Mouse (Mus musculus) layer of hippocampus, postnatal 25 days (tissue): Measurements from ENCODE around the gene Nradd. TPM values are rescaled to one million over a fixed set of nuclear protein-coding genes. Genes with fewer than 3 reads are reported as not detected.

Experiments
- DNase-seq, 2 experiments: peaks; one replicate each; pipeline ENCODE4 v3.0.0; 2022; ENCODE audit warnings: mixed read lengths in 2 of 2, low spot score in 1 of 2; ENCODE audit errors: extremely low spot score in 1 of 2
- microRNA-seq, 2 experiments: library from miRNA; unstranded; fragments of <30 nt; microRNA quantifications; one replicate each; pipeline ENCODE4 v1.2.0; 2021
- total RNA-seq, 2 experiments: library from RNA; stranded (reverse); gene quantifications; 2 replicates each; pipeline ENCODE4 v1.2.3; 2021

Nradd gene
- total RNA-seq, 2 experiments from 2014 or later = 1.6 to 1.9 TPM

DNA sequence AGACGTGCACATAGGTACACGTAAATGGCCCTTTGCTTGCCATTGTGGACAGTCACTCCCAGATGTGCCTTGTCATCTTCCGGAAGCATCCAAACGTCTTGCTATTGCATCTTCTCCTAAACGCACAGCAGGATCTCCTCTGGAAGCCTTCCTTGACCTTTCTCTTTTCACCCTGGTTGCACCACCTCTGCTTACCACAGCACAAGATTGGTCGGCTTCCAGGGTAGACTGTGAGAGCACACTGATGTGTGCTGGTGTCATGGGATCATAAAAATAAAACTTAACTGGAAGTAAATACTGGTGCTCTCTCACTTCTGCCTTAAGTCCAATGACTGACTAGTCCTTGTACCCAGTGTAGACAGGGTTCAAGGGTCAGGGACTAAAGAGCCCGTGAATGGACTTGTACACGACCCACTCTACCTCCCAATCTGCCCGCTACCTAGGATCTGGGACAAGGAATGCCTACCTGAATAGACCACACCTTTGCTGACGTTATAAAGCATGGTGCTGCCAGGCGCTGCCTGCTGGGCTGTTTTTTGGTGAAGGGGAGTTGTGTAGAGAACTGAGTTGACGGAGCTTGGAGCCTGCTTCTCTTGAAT lies 1.5 kb downstream of the Nradd start:
- DNase-seq = no peak

DNA sequence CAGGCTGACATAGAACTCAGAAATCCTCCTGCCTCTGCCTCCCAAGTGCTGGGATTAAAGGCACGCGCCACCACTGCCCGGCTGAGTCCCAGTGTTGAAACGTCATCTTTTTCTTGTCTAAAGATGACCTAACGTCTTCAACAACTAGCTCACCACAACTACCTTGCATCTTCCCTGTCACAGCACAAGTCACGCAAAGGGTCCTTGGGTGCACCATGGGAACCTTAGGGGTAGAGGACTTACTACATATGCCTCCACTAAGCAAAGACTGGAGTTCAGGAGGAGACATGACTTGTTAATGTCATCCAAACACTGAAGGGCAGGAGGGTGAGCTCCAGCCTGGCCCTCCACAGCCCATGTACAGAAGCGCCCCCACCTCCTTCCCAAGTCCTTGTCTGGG lies 3.6 kb downstream of the Nradd start:
- no peak for DNase-seq

DNA sequence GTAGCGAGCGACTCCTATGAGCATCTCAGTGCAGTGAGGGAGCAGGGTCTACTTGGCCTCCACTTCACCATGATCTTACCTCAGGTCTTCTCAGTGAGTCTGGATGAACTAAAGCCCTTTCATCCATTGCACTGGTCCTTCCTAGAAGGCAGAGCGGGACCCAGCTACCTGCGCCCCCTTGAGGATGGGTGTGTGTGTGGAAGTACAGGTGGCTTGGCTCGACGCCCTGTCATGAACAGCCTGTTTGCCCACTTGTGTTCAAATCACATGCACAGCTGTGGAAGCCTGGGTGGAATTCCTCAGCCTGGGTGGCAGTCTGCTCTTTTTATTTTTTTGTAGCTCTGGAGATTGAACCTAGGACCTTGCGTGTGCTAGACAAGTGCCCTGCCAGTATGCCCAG lies 4.1 kb downstream of the Nradd start:
- DNase-seq = no peak

DNA sequence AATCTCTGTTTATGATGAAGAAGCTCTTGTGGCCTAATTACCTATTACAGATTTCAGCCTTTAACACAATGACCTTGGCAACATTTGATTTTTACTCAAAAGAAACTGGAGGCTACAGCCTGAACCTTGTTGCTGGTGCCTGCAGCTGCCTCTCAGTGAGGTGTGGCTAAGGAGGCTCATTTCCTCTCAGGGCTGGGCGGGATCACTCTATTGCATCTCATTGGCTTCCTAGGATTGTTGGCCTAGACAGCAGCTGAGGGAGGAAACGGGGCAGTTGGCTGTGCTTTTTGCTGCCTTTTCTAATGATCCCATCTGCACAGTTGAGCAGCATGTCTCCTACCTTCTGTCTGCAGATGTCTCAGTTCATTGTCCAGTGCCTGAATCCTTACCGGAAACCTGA lies 7.2 kb downstream of the Nradd start:
- no peak for DNase-seq

DNA sequence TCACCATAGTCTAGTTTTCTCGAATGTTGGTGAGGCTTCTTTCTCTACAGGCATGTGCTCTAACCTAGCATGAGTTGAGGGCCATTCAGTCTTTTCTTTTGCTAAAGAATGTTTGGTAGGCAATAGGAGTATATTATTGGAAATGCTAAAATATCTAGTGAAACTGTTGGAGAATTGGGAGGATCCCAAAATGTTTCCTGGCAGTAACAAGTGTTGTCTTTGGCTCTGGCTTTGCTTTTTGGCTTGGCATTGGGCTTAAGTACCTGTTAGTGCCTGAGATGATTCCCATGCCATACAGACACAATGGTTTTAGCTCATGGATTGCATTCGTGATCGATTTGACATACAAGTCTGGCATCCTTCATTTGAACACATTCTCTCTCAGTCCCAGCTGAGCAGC lies 12.8 kb downstream of the Nradd start:
- DNase-seq = no peak

DNA sequence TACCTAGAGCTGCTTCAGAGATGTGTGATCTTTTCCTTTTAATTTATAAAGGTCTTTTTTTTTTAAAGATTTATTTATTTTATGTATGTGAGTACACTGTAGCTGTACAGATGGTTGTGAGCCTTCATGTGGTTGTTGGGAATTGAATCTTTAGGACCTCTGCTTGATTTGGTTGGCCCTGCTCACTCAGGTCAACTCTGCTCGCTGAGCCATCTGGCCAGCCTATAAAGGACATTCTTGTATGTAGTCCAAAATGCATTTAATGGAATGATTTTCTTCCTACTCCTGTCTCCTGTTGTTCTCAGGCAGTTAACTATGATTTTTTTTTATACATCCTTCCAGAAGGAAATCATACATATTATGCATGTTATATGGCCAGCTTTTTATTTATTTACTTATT lies 40.7 kb downstream of the Nradd start:
- no peak for DNase-seq

DNA sequence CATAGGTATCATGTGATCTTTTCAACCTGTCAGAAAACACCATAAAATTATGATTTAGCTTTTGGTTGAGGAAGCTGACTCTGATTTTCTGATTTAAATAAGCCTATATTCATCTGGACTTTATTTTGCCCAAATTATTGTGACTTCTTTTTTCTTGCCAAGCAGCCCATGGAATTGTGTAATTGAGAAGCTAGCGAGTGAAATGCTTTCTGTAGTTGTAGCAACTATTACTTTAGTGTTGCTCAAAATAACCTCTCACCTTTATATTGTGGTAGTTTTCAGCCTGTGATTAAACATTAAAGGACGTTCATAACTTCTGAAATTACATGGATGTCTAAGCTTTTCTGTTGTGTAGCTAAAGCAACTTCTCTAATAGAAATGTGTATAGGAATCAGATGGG lies 42.1 kb downstream of the Nradd start:
- no peak for DNase-seq

Small RNA genes lying within 50 kb of the gene (microRNA-seq; reads per million reads assigned to microRNA genes)
- gene Mir8107 = 0.18 to 0.40 reads per million in 2 experiments

Other genes with a start within 250 kb of the Nradd start
- 10 to 100 TPM; 40.9 to 57.8 TPM for gene Ptpn23, start 216.2 kb downstream of the Nradd start, total RNA-seq
- gene Ngp, start 204.7 kb downstream of the Nradd start, total RNA-seq = under 1 TPM in 1 of 2 experiments, not detected in 1; 0.30 TPM
- gene Klhl18, start 147.8 kb downstream of the Nradd start, total RNA-seq = 10 to 100 TPM; 21.7 to 24.5 TPM
- gene Kif9, start 147.5 kb downstream of the Nradd start, total RNA-seq = 1 to 10 TPM; 2.5 to 2.9 TPM
- gene Setd2, start 91.9 kb downstream of the Nradd start, total RNA-seq = 10 to 100 TPM; 51.8 to 69.5 TPM
- 10 to 100 TPM in 1 of 2 experiments, 1 to 10 TPM in 1; 8.4 to 12.9 TPM for gene Nbeal2, start 29.7 kb upstream of the Nradd start, total RNA-seq
- gene Ccdc12, start 32.1 kb upstream of the Nradd start, total RNA-seq = 10 to 100 TPM; 51.2 to 57.6 TPM
- under 1 TPM in 1 of 2 experiments, not detected in 1; 0.39 TPM for gene Myl3, start 117.4 kb upstream of the Nradd start, total RNA-seq
- 1 to 10 TPM; 5.5 to 6.4 TPM for gene Pth1r, start 122.7 kb upstream of the Nradd start, total RNA-seq
- not detected for gene Prss42, start 173.7 kb upstream of the Nradd start, total RNA-seq
- not detected for gene Prss44, start 189.5 kb upstream of the Nradd start, total RNA-seq
- under 1 TPM; 0.30 to 0.52 TPM for gene Prss43, start 202.2 kb upstream of the Nradd start, total RNA-seq
- under 1 TPM; 0.44 to 0.61 TPM for gene Prss45, start 210.1 kb upstream of the Nradd start, total RNA-seq
- under 1 TPM in 1 of 2 experiments, not detected in 1; 0.22 TPM for gene Prss46, start 220.1 kb upstream of the Nradd start, total RNA-seq
- gene Prss50, start 233.5 kb upstream of the Nradd start, total RNA-seq = under 1 TPM; 0.54 to 0.80 TPM